Mouse (Mus musculus): ENCODE results near the gene Selenok.

Selenok gene

DNA sequence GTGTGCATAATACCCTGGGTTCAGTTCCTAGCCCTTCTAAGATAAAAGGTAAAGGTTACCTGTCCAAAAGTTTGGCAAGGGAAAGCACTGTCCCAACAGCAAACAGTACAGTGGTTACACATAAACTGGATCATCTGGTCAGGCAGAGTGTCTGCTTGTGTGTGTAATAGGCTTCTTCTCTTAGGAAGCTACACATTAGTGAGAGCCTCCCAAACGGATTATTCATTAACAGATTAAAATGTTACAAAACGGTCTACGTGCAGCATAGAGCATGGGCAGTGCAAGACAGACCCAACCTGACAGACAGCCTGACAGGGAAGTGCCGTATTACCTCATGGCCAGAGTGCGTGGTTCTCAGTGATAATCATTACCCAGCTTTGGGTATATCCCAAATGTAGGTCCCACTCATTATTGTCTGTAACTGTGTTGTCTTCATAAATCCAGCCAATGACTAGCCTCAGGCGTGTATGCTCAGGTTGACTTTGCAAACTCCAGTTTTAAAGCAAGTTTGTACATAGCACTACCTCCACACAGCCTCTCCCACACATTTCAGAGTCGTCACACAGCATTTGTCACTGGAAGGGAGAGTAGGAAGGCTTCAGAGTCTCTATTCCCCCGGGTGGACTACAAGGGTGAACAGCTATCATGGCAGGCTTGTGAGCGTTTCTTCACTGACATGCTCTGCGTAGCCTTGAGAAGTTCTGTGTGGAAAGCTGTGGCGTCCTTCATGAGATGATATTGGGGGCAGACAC, 28.1 kb downstream of the Selenok start:
- no peak for DNase-seq (ENCODE audit: low read depth)

DNA sequence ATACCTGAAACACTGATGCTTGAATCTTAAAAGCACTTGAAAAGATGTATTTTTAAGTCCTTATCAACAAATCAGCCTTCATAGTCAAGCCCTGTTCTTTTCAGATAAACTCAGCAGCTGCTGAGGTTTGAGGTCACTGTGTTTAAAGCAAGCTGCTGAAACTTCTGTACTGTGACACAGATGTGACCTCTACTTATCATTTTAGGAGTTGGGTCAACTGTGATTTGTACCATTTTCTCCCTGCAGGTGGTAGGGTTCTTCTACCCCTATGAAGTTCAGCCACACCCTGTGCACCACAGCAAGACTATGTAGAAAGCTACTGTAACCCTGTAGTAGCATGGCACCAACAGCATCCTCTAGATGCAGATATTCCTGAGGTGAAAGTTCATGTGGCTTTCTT, 29.2 kb downstream of the Selenok start:
- DNase-seq (ENCODE audit: low read depth) = no peak

DNA sequence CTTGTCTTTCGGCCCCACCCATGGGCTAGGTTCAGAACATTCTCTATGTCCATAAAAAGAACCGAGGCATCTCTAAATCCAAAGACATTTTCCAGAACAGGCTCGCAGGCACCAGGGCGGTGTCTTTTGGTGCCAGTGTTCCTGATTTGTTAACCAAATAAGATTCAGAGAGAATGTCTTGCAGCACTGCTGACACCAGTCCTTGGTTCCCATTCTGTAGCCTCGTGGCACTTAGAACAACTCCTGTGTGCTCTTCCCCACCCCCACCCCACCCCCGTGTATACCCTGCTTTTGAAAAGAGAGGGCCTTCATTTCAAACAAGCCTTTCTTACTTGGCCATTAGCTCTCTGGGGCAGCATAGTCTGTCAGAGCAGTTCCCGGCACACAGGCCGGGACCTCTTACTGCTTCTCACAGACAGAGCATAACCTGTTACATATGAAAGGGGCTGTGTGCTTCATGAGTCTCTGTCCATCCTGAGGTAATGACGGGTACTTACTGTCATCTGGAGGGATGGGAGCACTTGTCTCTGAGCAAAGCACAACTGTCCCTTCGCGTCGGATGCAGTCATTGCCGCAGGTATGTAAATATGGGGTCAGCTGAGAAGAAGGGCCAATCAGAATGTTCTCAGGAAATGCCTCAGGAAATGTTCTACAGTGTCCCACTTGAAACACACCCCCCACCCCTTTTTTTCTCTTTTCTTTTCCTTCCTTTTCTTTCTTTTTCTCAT, 30.8 kb downstream of the Selenok start:
- no peak for DNase-seq (ENCODE audit: low read depth)

DNA sequence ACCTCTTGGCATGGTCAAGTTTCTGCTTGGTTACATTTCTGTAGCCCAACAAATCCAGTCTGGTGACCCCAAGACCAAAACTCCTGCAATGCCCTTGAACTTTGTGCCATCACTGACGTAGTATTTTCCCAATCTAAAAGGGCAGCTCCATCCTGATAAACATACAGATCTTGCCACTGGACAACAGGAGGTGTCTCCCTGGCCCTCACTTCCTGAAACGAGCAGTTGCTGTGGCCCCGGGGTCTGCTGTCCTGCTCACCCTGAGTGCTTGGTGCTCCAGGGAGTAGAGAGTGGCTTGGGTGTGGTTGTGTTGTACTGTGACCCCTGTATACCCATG, 31.3 kb downstream of the Selenok start:
- no peak for DNase-seq (ENCODE audit: low read depth)

DNA sequence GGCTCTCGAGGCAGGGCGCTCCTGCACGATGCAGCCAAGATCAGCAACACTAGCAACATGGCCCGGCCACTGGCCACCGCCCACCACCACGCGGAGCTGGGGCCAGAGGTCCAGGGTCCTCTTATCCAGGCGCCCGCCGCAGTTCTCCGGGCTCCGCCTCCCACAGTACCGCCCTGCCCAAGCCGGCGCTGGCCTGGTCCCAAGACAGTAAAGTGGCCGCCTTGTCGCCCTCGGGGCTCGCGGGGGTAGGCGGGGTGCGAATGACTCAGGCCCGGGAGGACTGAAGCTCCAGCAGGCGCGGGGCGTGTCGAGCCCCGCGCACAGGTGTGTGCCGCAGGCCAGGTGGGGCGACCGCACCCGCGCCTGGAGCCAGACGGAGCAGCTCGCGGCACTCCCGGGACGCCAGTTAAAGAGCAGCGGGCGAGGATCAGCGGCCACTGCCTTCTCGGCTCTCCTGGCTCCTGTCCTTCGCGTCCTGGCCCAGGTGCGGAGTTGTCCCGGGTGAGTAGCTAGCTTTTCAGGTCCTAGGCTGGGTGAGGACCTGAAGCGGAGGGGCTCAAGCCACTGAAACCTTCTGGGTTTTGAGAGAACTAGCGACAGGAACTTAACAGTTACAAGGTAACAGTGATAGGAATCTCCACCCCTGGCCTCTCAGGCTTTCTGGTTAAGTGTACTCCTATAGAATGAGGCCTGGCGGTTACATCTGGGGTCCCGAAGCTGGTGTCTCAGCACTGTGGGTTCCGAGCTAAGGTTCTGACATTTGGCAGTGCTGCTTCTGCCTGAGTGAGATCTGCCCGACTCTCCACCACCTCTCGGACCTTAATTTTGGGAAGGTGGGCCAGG, 40.8 kb downstream of the Selenok start, which contains the start of the genes Il17rb and Chdh:
Gene Il17rb (minus strand): TSS at position 164 of the 843 bp plus-strand sequence.
Gene Chdh (plus strand): TSS at position 291 of the 843 bp plus-strand sequence.
- peak; percentile 51 for DNase-seq (ENCODE audit: low read depth)

DNA sequence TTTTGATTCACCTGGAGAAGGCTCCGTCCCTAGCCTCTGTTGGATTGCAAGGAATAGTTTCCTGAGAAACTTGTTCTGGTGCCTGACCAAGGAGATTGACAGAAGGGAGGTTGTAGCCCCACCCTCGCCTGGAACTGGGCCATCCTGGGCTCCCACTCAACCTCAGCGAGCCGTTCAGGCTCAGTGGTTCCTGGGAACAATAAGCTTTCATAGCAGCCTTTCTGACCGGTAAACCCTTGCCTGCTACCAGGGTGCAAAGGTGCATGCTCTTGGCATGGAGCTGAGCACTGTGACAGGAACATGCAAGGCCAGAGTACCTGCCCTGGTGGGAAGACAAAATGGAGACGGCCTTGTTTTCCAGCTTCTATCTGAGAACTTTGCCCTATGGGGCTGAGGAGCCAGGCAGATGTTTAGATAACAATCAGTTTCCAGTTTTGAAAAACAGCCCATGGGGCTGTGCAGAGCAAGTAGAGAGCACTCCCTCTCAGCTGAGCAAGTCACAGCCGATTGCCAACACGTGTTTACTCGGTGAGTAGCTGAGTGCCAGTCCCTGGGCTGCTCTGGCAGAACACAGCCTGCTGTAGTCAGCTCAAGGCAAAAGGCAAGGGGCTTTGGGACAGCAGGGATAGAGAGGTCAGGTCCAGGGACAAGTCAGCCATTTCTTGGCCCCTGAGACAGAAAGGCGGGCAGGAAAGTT, 41.9 kb downstream of the Selenok start:
- peak; percentile 35 for DNase-seq (ENCODE audit: low read depth)

DNA sequence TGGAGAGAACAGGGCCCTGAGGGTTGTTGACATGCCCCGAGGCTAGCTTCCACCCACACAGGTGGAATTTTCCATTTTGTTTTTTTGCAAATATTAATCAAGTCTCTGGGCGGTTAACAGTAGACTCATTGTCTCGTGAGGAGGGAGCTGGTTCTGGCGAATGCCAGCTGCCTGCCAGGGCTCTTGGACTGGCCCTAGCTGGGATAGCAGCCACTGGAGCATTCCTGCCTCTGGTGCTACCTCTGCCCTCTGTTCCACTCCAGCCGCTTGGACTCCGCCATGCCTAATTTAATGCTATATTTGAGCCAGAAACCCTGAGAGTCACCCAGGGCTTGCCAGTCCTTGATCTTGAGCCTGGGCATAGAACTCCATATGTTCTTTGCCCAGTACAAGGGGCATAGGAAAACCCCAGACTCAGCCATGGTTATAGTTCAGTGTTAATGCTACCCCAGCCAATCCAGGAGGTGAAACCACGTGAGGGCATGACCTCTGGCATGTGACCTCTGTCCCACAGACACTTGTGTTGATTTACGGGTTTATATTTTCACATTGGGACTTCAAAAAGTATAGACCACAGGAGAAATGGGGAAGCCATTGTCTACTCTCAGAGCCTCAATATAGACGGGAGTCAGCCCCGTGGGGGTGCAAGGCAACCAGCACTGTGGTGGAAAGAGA, 43.9 kb downstream of the Selenok start:
- no peak for DNase-seq (ENCODE audit: low read depth)

DNA sequence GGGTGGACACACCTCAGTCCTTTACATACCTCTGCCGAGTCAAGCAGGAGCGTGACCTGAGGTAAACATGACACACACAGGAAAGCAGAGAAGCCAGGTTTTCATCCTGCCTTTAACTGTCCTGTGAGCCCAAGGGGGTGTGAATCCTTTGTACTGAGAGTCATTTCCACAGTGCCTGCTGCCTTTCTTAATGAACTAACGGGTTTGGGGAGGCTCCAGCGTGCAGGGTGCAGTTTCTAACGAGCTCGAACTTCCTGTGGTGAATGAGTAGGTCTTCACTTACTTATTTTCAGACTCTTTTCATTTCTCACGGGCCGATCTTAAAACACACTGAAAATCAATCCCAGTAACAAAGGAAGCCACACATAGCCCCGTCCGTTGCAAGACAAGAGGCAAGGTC, 46.4 kb downstream of the Selenok start:
- DNase-seq (ENCODE audit: low read depth) = peak; percentile 63

DNA sequence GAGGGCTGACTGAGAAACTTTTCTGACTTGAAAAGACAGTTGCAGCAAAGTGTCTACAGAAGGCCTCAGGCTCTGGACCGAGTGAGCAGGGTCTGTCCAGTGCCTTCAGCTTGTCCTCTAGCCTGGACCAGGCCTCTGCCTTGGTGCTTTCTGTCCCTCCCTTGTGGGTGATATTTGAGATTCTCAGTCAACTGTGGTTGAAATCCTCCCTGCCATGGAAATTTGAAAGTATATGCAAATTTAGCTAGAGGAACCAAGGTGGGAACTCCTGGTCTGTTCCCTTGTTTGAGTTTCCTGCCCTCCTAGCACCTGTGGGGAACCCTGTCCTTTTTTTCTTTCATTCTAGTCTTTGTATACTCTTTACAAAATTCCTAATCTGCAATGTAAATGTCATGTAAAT, 46.9 kb downstream of the Selenok start:
- DNase-seq (ENCODE audit: low read depth) = no peak

DNA sequence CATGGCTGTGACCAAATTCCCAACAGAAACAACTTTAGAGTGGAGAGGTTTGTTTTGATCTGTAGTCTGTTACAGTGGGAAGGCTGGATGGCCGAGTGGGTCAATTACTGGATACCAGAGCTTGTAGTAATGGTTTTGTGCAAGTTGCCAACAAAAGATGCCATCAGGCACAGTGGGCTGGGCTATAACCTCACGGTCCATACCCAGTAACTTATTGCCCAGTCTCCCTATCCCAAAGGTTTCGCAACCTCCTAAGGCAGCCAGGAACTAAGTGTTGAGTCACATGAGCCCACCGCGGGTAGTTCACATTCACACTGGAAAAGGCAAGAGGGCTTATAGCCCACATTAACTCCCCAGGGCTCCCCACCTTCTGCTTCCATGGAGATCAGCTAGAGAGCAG, 48.6 kb downstream of the Selenok start:
- no peak for DNase-seq (ENCODE audit: low read depth)

DNA sequence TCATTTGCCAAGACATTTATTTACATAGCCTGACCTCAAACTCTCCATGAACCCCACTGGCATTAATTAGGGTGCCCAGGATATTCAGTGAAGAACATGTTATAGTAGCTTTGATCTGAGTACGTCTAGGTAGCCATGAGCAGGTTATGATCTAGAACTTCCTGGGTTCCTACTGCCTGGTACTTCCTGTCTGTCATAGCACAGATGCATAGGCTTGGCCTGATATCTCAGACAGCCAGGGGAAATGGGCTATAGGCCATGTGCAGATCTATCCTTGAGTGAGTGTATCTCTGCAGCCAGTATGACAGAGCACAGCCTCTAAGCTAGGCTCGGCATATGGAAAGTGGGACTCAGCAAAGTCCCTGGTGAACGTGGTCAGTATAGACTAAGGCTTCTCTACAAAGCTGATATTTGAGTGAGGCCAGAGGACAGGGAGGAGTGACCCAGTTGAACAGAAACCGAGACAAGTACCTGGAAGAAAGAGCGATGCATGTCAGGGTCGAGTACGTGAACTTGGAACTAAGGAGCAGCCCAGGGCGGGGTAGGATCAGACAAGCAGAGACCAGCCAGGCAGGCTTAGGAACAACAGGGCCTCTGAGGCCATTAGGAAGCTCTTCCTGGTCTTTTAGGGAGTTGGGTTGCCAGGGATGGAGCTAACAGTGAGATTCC, 49.8 kb downstream of the Selenok start:
- DNase-seq (ENCODE audit: low read depth) = no peak

DNA sequence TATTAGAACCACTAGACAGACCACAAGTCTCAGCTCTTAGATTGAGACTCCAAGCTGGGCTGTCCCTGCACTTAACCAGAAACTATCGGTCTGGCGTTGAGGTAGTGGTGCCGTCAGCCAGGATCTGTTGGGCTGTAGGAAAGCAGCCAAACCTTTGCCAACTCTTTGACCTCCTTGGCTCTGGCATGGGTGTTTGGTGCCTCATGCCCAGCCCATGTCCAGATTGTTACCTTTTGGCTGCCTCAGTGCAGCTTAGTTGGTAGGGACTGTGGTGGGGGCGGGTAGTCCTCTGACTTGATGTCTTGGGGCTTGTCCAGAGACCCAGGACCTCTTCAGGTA, 50.3 kb downstream of the Selenok start:
- DNase-seq (ENCODE audit: low read depth) = no peak

DNA sequence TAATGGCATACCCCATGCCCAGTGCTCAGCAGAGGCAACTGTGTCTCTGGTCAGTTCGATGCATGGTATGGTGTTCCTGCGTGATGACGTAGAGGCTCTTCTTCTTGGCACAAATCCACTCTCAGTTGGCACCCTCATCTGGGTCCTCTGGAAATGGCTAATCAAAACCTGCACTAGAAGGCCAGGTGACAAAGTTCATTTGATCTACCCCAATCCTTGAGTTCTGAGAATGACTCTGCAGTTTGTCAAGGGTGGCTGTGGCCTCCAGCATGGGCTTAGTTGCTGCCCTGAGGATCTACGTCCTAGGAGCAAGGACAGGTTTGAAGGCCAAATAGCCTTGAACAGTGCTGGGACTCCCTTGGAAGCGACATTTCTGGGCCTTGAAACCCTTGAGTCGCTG, 50.7 kb downstream of the Selenok start:
- no peak for DNase-seq (ENCODE audit: low read depth)

DNA sequence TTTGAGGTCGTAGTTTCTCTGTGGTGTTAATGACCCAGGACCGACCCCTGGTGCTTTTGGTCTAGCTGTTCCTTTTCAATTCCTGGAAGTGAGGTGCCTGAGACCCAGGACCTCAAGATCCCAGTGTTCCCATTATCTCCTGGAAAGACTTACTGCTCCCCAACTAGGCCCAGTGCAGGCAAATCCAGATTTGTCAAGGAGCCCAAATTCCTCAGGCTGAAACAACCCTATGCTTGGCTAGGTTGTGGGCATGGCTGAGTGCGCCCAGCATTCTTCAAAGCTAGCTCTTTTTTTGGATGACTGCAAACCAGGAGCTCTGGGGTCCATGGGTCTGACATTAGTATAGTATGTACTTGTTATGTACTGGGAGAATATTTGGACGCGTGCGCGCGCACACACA, 51.3 kb downstream of the Selenok start:
- no peak for DNase-seq (ENCODE audit: low read depth)

DNA sequence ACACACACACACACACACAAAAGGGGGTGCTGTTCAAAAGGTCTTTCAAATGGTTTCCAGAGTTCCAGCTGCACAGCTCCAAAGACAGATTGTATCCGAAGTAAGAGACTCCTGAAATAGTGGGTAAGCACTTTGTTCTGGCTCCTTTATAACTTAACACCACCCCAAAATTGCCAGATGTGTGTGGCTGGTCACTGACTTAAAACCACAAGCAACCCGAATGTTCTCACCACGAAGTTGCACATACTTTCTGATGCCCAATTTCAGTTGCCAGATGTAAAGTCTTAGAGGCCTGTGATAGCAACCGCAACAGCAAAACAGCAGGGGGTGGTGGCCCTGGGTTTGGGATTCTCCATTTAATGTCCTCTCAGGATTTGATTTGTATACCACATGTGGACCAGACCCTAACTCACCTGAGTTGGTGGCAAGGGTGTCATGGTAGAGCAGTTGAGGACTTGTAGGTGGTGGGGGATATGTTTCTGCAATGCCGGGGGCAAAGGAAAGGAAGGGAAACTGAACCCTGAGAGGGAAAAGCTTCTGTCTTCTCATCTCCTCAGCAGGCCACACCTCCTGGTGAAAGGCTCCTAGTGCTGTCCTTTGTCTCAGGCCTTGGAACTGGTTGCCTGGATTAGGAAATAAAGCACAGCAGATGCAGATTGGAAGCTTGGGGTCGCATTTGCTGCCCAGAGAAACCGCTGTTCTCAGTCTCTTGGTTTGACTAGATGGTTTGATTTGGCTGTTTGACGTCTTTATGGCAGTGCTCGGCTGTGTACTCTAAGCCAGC, 51.9 kb downstream of the Selenok start:
- no peak for DNase-seq (ENCODE audit: low read depth)

DNA sequence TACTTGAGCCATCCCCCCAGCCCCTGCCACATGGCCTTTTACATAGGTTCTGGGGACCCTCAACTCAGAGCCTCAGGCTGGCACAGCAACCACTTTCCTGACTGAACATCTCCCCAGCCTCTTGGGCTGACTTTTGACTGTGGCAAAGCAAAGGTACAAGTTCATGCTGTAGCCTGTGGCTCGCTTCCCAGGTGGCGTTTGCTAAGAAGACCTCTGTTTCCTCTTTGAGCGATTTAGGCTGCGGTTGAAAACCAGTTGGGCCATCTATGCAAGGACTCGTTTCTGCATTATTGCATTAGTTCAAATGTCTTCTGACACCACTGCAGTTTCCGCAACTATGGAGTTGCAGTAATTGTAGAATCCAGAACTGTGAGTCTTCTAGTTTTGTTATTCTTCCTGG, 54.4 kb downstream of the Selenok start:
- DNase-seq (ENCODE audit: low read depth) = no peak

DNA sequence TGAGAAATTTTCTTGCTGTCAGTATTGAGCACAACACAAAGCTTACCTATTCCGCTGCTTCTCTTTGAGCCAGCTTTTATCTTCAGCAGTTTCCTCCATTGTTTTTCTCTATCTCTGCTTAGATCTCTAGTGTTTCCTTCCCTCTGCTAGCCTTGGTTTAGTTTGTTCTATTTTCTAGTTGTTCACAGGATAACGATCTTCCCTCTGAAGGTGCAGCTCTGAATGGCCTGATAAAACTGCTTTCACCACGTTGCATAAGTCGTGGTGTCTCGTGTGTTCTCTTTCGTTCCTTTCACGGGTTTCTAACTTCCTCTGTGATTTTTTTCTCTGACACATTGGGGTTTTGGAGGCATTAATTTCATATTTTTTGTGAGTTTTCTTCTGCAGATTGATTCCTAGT, 56.3 kb downstream of the Selenok start:
- DNase-seq (ENCODE audit: low read depth) = peak; percentile 49

Data from induced T-regulatory cell, adult 2 months (primary cell).